Mouse (Mus musculus) heart, embryonic 16.5 days (tissue): ENCODE measurements at regions not wholly inside any gene's neighbourhood (a gene's known extent, or its start where the extent isn't known, plus 50 kb on each side); places are given as distances from the start of the nearest gene placed in this dataset.
A peak's percentile ranks its signal among the peaks of the same experiment; 100 is the strongest.

ENCODE experiments used
- ATAC-seq: fragments of 200-750 bp; cut with Nextera tagmentation; replicated peaks from 2 replicates; pipeline ENCODE4 v1.8.0; 2017; ENCODE audit warnings: moderate number of reproducible peaks; ENCODE audit not compliant: insufficient read depth, low FRiP score; ENCODE audit errors: extremely low read depth
- H3K27ac ChIP-seq: fragments of 300-500 bp; sonication (generic); 2 replicates; pipeline ENCODE4 v1.5.1; 2014; ENCODE audit warnings: mild to moderate bottlenecking, low read length, control low read depth, moderate library complexity
- H3K27me3 ChIP-seq: fragments of 300-500 bp; sonication (generic); 2 replicates; pipeline ENCODE4 v1.6.1; 2014; ENCODE audit warnings: low read length, mixed read lengths; ENCODE audit not compliant: control insufficient read depth, insufficient read depth
- H3K36me3 ChIP-seq: fragments of 300-500 bp; sonication (generic); 2 replicates; pipeline ENCODE4 v1.6.1; 2014; ENCODE audit not compliant: control insufficient read depth, insufficient read depth
- H3K4me1 ChIP-seq: fragments of 300-500 bp; sonication (generic); 2 replicates; pipeline ENCODE4 v1.6.1; 2014; ENCODE audit warnings: low read length, mixed read lengths; ENCODE audit not compliant: control insufficient read depth, insufficient read depth
- H3K4me2 ChIP-seq: fragments of 300-500 bp; sonication (generic); 2 replicates; pipeline ENCODE4 v1.6.1; 2014; ENCODE audit warnings: low read depth, mild to moderate bottlenecking, control low read depth, low read length
- H3K4me3 ChIP-seq: fragments of 300-500 bp; sonication (generic); 2 replicates; pipeline ENCODE4 v1.5.1; 2014; ENCODE audit warnings: mild to moderate bottlenecking, control low read depth, low read length
- H3K9ac ChIP-seq: fragments of 300-500 bp; sonication (generic); 2 replicates; pipeline ENCODE4 v1.6.1; 2014; ENCODE audit warnings: low read length, control low read depth
- H3K9me3 ChIP-seq: fragments of 300-500 bp; sonication (generic); replicated peaks from 2 replicates; pipeline ENCODE4 v1.6.1; 2016; ENCODE audit warnings: low read length; ENCODE audit not compliant: control insufficient read depth
- WGBS: fragments of 180-500 bp; shearing (Covaris S2); extraction: QIAGEN DNeasy Blood & Tissue Kit; methylation state at CpG from one replicate; pipeline ENCODE4 v1.1.7; 2014; 5-methylcytosine and 5-hydroxymethylcytosine counted together

DNA sequence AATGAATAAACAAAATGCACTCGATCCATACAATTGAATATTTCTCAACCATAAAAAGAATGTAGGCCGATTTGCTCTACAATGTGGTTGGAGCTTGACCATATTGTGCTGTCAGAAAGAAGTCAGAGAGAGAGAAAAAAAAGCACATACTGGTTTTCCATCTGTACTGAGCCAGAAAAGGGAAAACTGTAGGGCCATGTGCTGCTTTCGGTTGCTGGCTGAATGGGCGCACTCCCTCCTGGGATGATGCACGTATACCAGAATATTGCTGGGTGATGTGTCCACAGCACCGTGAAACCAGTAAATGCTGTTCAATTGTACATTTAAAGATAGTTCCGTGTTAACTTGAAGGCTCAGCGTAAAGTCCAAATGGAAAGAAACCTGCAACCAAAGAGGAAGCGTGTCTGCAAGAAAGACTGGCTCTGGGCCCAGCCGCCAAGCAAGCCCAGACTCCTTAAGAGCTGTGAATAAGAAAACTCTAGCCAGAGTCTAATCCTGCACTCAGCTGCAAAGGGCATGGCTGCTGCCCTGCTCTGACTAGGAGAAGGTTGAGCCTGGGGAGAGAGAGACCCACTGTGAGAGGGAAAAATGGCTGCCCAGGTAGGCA, 355.2 kb upstream of the Kcnab2 start:
- Histone ChIP-seq H3K27me3 (no peaks in the 10 kb centered on the region), H3K27ac (no peak overlapping the region), H3K9me3 (peaks cover 13% of the 10 kb centered on the region), H3K4me2 (no peak overlapping the region), H3K4me3 (no peak overlapping the region), H3K9ac (no peak overlapping the region), H3K36me3 (no peaks in the 10 kb centered on the region), H3K4me1 (no peaks in the 10 kb centered on the region)
- WGBS = 76% methylated on average over 10 of the region's 10 CpGs
- no peak for ATAC-seq

DNA sequence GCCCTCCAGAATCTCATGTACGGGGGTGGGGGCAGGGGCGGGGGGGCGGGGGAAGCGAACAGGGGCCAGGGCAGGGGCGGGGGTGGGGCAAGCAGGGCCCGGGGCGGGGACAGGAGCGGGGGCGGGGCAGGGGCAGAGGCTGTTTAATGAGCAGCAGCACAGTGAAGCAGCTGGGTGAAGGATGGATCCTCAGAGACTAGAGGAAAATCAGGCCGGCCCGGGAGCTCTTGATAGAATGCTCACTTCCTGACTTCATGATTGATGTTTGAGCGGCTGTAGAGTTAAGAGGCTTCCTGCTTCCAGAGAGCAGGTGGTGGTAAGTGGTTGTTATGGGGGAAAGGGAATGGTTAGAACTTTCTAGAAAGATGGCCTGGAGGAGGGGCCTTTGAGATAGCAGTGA, 347.5 kb upstream of the Kcnab2 start:
- ATAC-seq = no peak
- Histone ChIP-seq H3K27me3 (no peaks in the 10 kb centered on the region), H3K9ac (no peak overlapping the region), H3K27ac (no peak overlapping the region), H3K4me1 (no peaks in the 10 kb centered on the region), H3K4me2 (no peak overlapping the region), H3K36me3 (no peaks in the 10 kb centered on the region), H3K9me3 (peaks cover 21% of the 10 kb centered on the region), H3K4me3 (no peak overlapping the region)
- 25% methylated on average over 12 of the region's 12 CpGs for WGBS

DNA sequence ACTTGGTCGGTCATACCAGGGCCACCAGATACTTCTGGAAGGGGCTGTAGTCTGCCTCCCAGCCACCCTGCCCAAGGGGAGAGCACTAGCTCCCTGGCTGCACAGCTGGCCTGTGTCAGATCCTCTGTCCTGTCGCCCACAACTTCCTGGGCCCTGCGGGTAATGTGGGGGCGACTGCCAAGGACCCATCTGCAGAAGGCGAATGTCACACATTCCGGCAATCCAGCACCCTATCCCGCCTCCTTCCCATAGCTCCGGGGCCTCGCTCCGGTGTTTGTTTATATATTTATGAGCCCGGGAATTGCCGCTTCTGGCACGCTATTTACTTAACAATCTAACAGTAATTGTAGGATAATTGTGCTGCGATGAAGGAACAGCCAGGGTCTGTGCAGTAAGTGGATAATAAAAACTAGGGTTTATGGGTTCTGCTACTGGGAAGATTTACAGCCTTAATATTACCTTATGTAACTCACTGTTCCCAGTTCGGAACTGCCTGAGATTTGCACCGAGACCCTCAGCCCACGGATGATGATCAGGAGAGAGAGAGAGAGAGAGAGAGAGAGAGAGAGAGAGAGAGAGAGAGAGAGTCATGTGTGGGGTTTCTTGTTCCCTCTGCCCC, 338.6 kb upstream of the Kcnab2 start:
- Histone ChIP-seq H3K9ac (no peak overlapping the region), H3K4me1 (no peaks in the 10 kb centered on the region), H3K27ac (no peak overlapping the region), H3K4me3 (no peak overlapping the region), H3K9me3 (0 out of 2 replicates have a peak, but pooled peaks cover 4% of the 10 kb centered on the region), H3K36me3 (no peaks in the 10 kb centered on the region), H3K4me2 (no peak overlapping the region), H3K27me3 (no peaks in the 10 kb centered on the region)
- 65% methylated on average over 17 of the region's 17 CpGs for WGBS
- ATAC-seq = no peak

DNA sequence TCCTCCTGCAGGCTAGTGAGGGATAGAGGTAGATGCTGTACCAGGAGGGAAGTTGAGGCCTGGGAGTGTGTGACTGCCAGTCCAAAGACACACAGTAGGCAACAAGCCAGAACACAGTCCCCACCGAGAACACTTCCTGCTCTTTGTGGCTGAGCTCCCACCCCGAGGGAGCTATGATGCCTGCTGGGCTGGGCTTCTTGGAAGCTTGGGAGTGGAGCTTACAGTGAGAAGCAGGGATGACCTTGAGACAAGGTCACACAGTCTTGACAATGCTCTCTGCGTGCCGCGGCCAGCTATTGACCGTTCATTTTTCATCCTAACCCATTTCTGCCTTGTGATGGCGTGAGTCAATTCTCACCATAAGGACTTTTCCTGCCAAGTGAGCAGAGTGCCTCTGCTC, 328.9 kb upstream of the Kcnab2 start:
- WGBS = 73% methylated on average over 7 of the region's 7 CpGs
- H3K4me1 ChIP-seq = no peaks in the 10 kb centered on the region
- no peak overlapping the region for H3K4me3 ChIP-seq
- no peaks in the 10 kb centered on the region for H3K27me3 ChIP-seq
- H3K9ac ChIP-seq = no peak overlapping the region
- H3K27ac ChIP-seq = no peak overlapping the region
- H3K36me3 ChIP-seq = no peaks in the 10 kb centered on the region
- H3K4me2 ChIP-seq = no peak overlapping the region
- peaks cover 7% of the 10 kb centered on the region for H3K9me3 ChIP-seq
- ATAC-seq = no peak

DNA sequence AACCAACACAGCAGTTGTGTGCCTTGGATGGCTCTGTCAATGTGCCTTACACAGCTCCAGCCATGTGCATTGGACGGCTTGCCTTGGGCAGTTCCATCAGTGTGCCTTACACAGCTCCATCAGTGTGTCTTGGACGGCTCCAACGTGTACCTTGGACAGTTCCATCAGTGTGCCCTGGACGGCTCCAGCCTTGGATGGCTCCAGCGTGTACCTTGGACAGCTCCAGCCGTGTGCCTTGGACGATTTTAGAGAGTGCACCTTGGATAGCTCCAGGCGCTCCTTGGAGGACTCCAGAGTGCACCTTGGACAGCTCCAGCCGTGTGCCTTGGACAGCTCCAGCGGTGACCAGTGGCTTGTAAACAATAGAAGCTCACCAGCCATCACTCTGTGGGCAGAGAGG, 321.7 kb upstream of the Kcnab2 start:
- H3K9ac ChIP-seq = no peak overlapping the region
- ATAC-seq = peak; percentile 65
- no peak overlapping the region for H3K4me3 ChIP-seq
- 13% methylated on average over 10 of the region's 10 CpGs for WGBS
- no peaks in the 10 kb centered on the region for H3K36me3 ChIP-seq
- H3K9me3 ChIP-seq = peaks cover 13% of the 10 kb centered on the region; the same call in 1 of the 2 replicates
- H3K4me1 ChIP-seq = no peaks in the 10 kb centered on the region
- H3K27ac ChIP-seq = no peak overlapping the region
- H3K4me2 ChIP-seq = no peak overlapping the region
- no peaks in the 10 kb centered on the region for H3K27me3 ChIP-seq

DNA sequence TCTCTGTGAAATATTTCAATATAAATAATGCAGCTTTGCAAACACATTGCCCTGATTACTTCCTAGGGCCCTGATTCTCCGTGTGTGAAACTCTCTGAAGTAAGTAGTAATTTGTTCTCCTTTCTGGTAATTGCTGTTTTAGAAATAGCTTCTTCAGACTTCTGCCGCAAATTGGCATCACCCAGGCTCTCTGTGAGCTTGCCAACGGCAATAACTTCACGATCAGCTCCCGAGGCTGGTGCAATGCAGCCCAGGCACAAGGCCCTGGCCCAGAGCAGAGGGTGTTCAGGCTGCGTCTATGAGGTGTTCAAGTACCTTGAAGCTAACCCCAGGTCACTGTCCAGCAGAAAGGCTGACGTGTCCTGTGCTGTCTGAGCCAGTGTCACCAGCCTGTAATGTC, 310.8 kb upstream of the Kcnab2 start:
- no peaks in the 10 kb centered on the region for H3K4me1 ChIP-seq
- H3K9me3 ChIP-seq = peaks cover 10% of the 10 kb centered on the region
- no peaks in the 10 kb centered on the region for H3K36me3 ChIP-seq
- no peaks in the 10 kb centered on the region for H3K27me3 ChIP-seq
- no peak overlapping the region for H3K27ac ChIP-seq
- no peak for ATAC-seq
- no peak overlapping the region for H3K4me3 ChIP-seq
- WGBS = 81% methylated on average over 7 of the region's 7 CpGs
- no peak overlapping the region for H3K4me2 ChIP-seq
- H3K9ac ChIP-seq = no peak overlapping the region

DNA sequence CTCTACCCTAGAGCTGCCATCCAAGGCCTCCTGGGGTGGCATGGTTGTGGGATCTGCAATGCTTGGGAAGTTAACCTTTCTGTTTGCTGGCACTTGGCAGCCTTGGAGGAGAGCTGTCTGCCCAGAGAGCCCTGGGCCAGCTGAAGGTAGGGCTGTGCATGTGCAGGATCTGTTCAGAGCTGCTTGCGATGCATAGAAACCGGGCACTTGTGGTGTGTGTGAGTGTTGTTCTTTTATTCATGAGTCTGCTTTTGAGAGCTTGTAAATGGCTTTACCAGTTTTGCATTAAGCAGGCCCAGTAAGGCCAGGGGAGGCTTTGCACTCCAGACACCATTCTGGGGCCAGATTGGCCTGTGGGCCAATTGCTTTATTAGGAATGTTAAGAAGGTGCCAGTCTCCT, 307.3 kb upstream of the Kcnab2 start:
- H3K9me3 ChIP-seq = no peaks in the 10 kb centered on the region
- H3K4me2 ChIP-seq = no peak overlapping the region
- no peak overlapping the region for H3K27ac ChIP-seq
- no peaks in the 10 kb centered on the region for H3K27me3 ChIP-seq
- no peak overlapping the region for H3K4me3 ChIP-seq
- no peak for ATAC-seq
- no peaks in the 10 kb centered on the region for H3K4me1 ChIP-seq
- no peaks in the 10 kb centered on the region for H3K36me3 ChIP-seq
- 82% methylated on average over 2 of the region's 2 CpGs for WGBS
- H3K9ac ChIP-seq = no peak overlapping the region

DNA sequence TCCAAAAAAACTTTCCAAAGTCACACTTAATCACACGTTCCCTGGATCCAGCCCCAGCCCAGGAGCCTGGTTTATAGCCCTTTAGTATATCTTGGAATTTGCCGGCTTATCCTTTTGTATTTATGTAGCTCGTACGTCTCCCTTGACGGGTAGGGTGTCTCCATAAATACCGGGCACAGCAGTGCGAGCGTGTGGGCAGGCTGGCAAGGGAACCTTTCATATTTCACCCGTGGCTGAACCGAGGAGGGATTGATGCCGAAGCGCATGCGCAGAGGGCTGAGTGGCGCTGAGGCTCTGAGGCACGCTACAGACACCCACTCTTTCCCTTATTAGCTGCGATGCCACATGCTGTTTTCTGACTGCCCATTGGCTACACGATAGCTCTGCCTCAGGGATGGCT, 301.9 kb upstream of the Kcnab2 start:
- Histone ChIP-seq H3K36me3 (no peaks in the 10 kb centered on the region), H3K27ac (no peak overlapping the region), H3K4me2 (no peak overlapping the region), H3K4me3 (no peak overlapping the region), H3K4me1 (no peaks in the 10 kb centered on the region), H3K9me3 (no peaks in the 10 kb centered on the region), H3K27me3 (no peaks in the 10 kb centered on the region), H3K9ac (no peak overlapping the region)
- WGBS = 71% methylated on average over 17 of the region's 17 CpGs
- ATAC-seq = no peak

DNA sequence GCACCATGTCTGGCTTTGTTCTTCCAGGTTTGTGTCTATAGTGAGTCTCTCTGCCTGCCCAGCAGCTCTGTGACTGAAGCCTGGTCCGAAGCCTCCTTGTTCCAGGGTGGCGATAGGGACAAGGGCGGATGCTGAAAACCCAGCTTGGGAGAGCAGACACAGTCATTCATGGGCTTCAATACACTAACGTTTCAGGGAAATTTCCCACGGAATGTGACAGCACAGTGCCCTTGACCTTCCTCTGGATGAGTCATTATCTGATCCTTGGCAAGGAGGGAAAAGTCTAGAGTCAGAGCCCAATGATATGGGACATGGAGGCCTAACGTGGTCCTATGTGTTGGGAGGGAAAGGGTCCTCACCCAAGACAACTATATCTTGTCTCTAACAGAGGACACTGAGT, 298.1 kb upstream of the Kcnab2 start:
- Histone ChIP-seq H3K36me3 (no peaks in the 10 kb centered on the region), H3K9me3 (no peaks in the 10 kb centered on the region), H3K4me2 (no peak overlapping the region), H3K4me3 (no peak overlapping the region), H3K27me3 (no peaks in the 10 kb centered on the region), H3K9ac (no peak overlapping the region), H3K27ac (no peak overlapping the region), H3K4me1 (no peaks in the 10 kb centered on the region)
- 72% methylated on average over 6 of the region's 6 CpGs for WGBS
- ATAC-seq = no peak
